8 mouse cellular contexts compared by ENCODE assay signal in genomic region chr12:69500600-69501345, GRCm38 (mm10).
DNase-seq lines count a peak whose midpoint lies in the region; ATAC-seq and TF ChIP-seq lines count a peak whose summit lies in the region.

No protein-coding gene starts in this region.

- no peak for TF ChIP-seq CTCF in spleen, adult 2 months (IDR thresholded peaks at IDR 0.05; ENCODE audit: extremely low read depth, insufficient read depth, insufficient read length, insufficient replicate concordance)
- TF ChIP-seq CTCF in olfactory bulb, adult 2 months (IDR thresholded peaks at IDR 0.05; ENCODE audit: insufficient read depth, low read depth, low read length), result no peak

- 44% methylated on average over 15 of the region's 15 CpGs for WGBS in spleen, adult 2 months
- WGBS in olfactory bulb, adult 2 months, result 65% methylated on average over 15 of the region's 15 CpGs

- peak overlapping the region; percentile 84 for H3K27ac ChIP-seq in spleen, adult 2 months (ENCODE audit: insufficient read depth, low read length)
- 0 out of 2 replicates have a peak overlapping the region, but pooled peaks have one; percentile 18 for H3K27ac ChIP-seq in olfactory bulb, adult 2 months (ENCODE audit: insufficient read depth, low read depth, low read length)

- H3K4me1 ChIP-seq in spleen, adult 2 months (ENCODE audit: control insufficient read depth, insufficient read depth, insufficient read length), result peaks cover 21% of the 10 kb centered on the region; the same call in 1 of the 2 replicates
- H3K4me1 ChIP-seq in olfactory bulb, adult 2 months (ENCODE audit: control insufficient read depth, insufficient read depth, low read length), result peaks cover 22% of the 10 kb centered on the region

- no peak overlapping the region for H3K4me3 ChIP-seq in spleen, adult 2 months (ENCODE audit: extremely low read depth, insufficient read depth, insufficient read length)
- H3K4me3 ChIP-seq in olfactory bulb, adult 2 months (ENCODE audit: insufficient read depth, low read depth, low read length), result no peak overlapping the region

- TF ChIP-seq POLR2A in spleen, adult 2 months (IDR thresholded peaks at IDR 0.05; ENCODE audit: low read depth, low read length), result no peak
- no peak for TF ChIP-seq POLR2A in olfactory bulb, adult 2 months (IDR thresholded peaks at IDR 0.05; ENCODE audit: insufficient read depth, low read depth, low read length)

- peak; percentile 27 for DNase-seq in adrenal gland, adult 2 months
- no peak for DNase-seq in adrenal gland, postnatal 25 days
- peak in 1 of 2 experiments; percentile 51 for DNase-seq in spleen, adult 2 months (ENCODE audit: low read depth in 1 of 2, low spot score in 2 of 2)
- DNase-seq in spleen, adult 12 weeks (ENCODE audit: low spot score), result no peak
- DNase-seq in heart, adult 9 months (ENCODE audit: low spot score in 2 of 2), result peak; percentile 82 to 87
- DNase-seq in kidney, postnatal 25 days, result peak; percentile 70 to 81

- ATAC-seq in erythroblast, adult 5-6 weeks (replicated peaks; ENCODE audit: low FRiP score, poor library complexity, severe bottlenecking), result no peak

- H3K27me3 ChIP-seq in spleen, adult 2 months (ENCODE audit: control insufficient read depth, insufficient read depth, low read length), result no peaks in the 10 kb centered on the region

- no peaks in the 10 kb centered on the region for H3K36me3 ChIP-seq in spleen, adult 2 months (ENCODE audit: control insufficient read depth, insufficient read depth, low read length)

Comparison
In these comparisons a context has a peak if more than half of its experiments do, and no peak if none do; other contexts are left out.
1. DNase-seq: peak in adrenal gland, adult 2 months (single experiment), heart, adult 9 months (2 of 2) and kidney, postnatal 25 days (2 of 2); none in adrenal gland, postnatal 25 days (single experiment) and spleen, adult 12 weeks (single experiment).